Mouse (Mus musculus) 416B (cell line): ENCODE measurements at regions not wholly inside any gene's neighbourhood (a gene's known extent, or its start where the extent isn't known, plus 50 kb on each side); places are given as distances from the start of the nearest gene placed in this dataset.
A peak's percentile ranks its signal among the peaks of the same experiment; 100 is the strongest.

Experiments used
- DNase-seq: peaks from one replicate; pipeline ENCODE4 v3.0.0; 2011; ENCODE audit warnings: low read depth

GRCm38 (mm10) chr14:99430323-99430722, 131.8 kb downstream of the Klf5 start:
- no peak for DNase-seq

GRCm38 (mm10) chr14:99431697-99432096, 133.2 kb downstream of the Klf5 start:
- DNase-seq: no peak

GRCm38 (mm10) chr14:99434645-99435044, 136.2 kb downstream of the Klf5 start:
- DNase-seq: no peak

- DNase-seq: no peak
Measured at GRCm38 (mm10) chr14:99435512-99435911, 137.0 kb downstream of the Klf5 start.

GRCm38 (mm10) chr14:99436051-99436450, 137.6 kb downstream of the Klf5 start:
- no peak for DNase-seq

- peak; percentile 95 for DNase-seq
Measured at GRCm38 (mm10) chr14:99449112-99449511, 150.6 kb downstream of the Klf5 start.

GRCm38 (mm10) chr14:99449870-99450269, 151.4 kb downstream of the Klf5 start:
- DNase-seq: peak; percentile 98

- peak; percentile 28 for DNase-seq
Measured at GRCm38 (mm10) chr14:99451110-99451795, 152.8 kb downstream of the Klf5 start.

- DNase-seq: no peak
Measured at GRCm38 (mm10) chr14:99453916-99454315, 155.4 kb downstream of the Klf5 start.

GRCm38 (mm10) chr14:99456555-99456954, 158.1 kb downstream of the Klf5 start:
- no peak for DNase-seq

GRCm38 (mm10) chr14:99457573-99457972, 159.1 kb downstream of the Klf5 start:
- no peak for DNase-seq

- DNase-seq: peak; percentile 70
Measured at GRCm38 (mm10) chr14:99472111-99472510, 173.6 kb downstream of the Klf5 start.

GRCm38 (mm10) chr14:99475271-99475670, 176.8 kb downstream of the Klf5 start:
- no peak for DNase-seq

- DNase-seq: no peak
Measured at GRCm38 (mm10) chr14:99480325-99481077, 182.0 kb downstream of the Klf5 start.

GRCm38 (mm10) chr14:99487981-99488380, 189.5 kb downstream of the Klf5 start:
- no peak for DNase-seq

GRCm38 (mm10) chr14:99493197-99493596, 194.7 kb downstream of the Klf5 start:
- no peak for DNase-seq

- no peak for DNase-seq
Measured at GRCm38 (mm10) chr14:99493659-99494058, 195.2 kb downstream of the Klf5 start.

GRCm38 (mm10) chr14:99499502-99500266, 201.2 kb downstream of the Klf5 start:
- no peak for DNase-seq

GRCm38 (mm10) chr14:99504909-99505308, 206.4 kb downstream of the Klf5 start:
- DNase-seq: no peak

- DNase-seq: no peak
Measured at GRCm38 (mm10) chr14:99509696-99510536, 211.4 kb downstream of the Klf5 start.

- no peak for DNase-seq
Measured at GRCm38 (mm10) chr14:99515474-99515873, 217.0 kb downstream of the Klf5 start.

GRCm38 (mm10) chr14:99516703-99517102, 218.2 kb downstream of the Klf5 start:
- no peak for DNase-seq
